Mouse (Mus musculus) cerebellum, adult 2 months (tissue): Measurements from ENCODE around the gene Tsc22d1.

Source experiments
- CTCF ChIP-seq: fragments of 200-500 bp; IDR thresholded peaks from 2 replicates; pipeline ENCODE4 v1.5.1; 2011; ENCODE audit warnings: low read depth, mild to moderate bottlenecking, control low read depth, low read length, moderate library complexity, borderline replicate concordance; ENCODE audit not compliant: insufficient read depth
- POLR2A ChIP-seq: fragments of 200-500 bp; IDR thresholded peaks from 2 replicates; pipeline ENCODE4 v1.6.1; 2011; ENCODE audit warnings: low read length, control low read depth, borderline replicate concordance; ENCODE audit not compliant: insufficient read depth

DNA sequence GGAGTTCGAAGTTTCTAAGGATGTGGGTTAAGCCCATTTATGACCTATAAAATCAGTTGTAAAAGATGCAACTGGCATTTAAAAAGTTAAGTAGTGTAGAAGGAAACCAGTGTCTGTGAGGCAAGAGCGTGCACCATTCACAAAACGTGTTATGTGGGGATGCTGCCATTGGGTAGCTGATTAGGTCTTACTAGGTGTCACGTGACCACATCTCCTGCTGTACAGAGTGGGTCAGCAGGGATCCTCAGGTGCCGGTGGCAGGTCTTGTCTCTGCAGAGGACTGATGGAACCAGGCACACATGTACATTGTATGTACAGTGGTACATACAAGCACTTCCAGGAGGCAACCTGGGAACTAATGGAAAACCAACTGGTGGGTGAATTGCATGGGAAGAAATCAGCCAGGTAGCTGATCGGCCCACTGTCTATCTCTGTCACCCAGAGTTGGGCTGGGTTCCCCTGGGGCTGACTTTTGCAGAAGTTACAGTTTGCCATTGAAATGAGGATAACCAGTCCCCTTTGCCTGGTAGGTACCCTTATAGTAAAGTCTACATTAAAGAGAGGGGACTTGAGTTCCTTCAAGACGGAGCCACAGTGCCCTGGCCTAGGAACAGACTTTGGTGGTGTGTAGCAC lies 116.4 kb downstream of the Tsc22d1 start:
- TF ChIP-seq CTCF (no peak), POLR2A (no peak)
